Mouse (Mus musculus): ENCODE data around the gene Cish.

- TF ChIP-seq CTCF (IDR thresholded peaks at IDR 0.05; ENCODE audit: control insufficient read depth, insufficient read depth, insufficient read length) (no peak), MAX (IDR thresholded peaks at IDR 0.05) (no peak), MYOD1 (IDR thresholded peaks at IDR 0.05; ENCODE audit: control insufficient read depth, insufficient read length, low read depth) (no peak), USF1 (IDR thresholded peaks at IDR 0.05; ENCODE audit: low read depth) (no peak)
Observed at GRCm38 (mm10) chr9:107246170-107246569, 49.7 kb upstream of the Cish start.
